Mouse (Mus musculus): ENCODE results near the gene Rln3. TPM values are rescaled to one million over a fixed set of nuclear protein-coding genes. Genes with fewer than 3 reads are reported as not detected.

Rln3 gene
- polyA plus RNA-seq, 1 experiment from 2014 or later, result not detected

DNA sequence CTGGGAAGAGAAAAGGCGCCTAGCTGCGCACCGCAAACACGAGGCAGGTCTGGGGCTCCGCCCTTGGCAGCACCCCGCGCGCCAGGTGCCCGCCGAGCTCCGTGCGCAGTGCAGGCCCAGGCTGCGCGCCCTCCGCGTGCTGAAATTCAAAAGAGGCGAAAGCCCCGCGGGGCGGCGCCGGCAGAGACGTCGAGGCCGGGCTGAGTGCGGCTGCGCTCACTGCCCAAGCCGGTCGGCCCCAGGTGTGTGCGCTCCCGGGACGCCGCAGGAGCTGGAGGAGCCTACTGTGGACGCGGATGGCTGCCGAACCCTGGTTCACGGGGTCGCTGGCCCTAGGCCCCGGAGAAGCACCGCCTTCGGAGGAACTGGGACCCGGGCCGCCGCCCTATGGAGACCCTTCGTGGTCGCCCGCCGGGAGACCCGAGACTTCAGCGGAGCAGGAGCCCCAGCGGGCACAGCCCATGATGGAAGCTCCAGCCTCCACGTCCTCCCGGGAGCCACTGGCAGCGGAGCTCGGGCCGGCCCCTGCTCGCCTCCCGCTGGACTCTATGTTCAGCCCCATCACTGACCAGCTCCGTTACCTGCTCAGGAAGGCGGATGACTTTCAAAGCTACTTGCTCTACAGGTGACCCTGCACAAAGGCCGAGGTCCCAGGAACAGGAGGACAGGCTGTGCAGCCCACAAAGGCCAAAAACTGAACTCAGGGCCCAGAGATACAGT lies 43.4 kb downstream of the Rln3 start, which contains the start of gene 1700067K01Rik:
Gene 1700067K01Rik, plus strand, starts transcription at position 222 of the 720 bp plus-strand sequence.
- Histone ChIP-seq H3K4me1 (ENCODE audit: control insufficient read depth, insufficient read depth, low read length) (peaks cover 21% of the 10 kb centered on the region), H3K4me2 (peak within 1 kb of the TSS; percentile 47), H3K9ac (ENCODE audit: low read depth, low read length) (0 out of 2 replicates have a peak within 1 kb of the TSS, but pooled peaks have one; percentile 24), H3K27me3 (ENCODE audit: control insufficient read depth, insufficient read depth, low read length) (peaks cover 10% of the 10 kb centered on the region), H3K4me3 (ENCODE audit: low read depth, low read length) (peak within 1 kb of the TSS; percentile 15), H3K36me3 (ENCODE audit: control insufficient read depth, insufficient read depth, low read length) (no peaks in the 10 kb centered on the region), H3K9me3 (replicated peaks; ENCODE audit: control insufficient read depth, low read length) (no peaks in the 10 kb centered on the region), H3K27ac (ENCODE audit: low read depth, low read length) (no peak within 1 kb of the TSS)
- WGBS (ENCODE audit: insufficient replicate concordance), result 32% methylated on average over 58 of the region's 61 CpGs
- no peak for ATAC-seq (replicated peaks; ENCODE audit: insufficient number of reproducible peaks, low FRiP score, low TSS enrichment)

DNA sequence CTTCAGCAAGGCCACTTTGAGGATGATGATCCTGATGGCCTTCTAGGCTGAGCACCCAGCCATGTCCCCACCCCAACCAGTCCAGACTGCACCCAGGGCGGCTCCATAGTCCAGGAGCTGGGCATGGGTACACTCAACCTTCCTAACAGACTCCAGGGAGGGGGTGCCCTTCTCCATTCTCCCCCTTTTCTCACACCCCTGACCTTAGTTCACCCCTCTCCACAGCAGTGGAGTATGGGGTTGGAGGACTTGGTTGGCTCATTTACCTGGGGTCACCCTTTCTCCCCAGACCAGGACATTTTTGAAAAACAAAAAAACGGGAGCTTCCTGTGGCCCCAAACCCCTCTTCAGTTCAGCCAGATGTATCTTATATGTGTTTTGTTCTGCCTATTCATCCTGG lies 45.0 kb downstream of the Rln3 start:
- Histone ChIP-seq H3K9me3 (replicated peaks; ENCODE audit: control insufficient read depth, low read length) (no peaks in the 10 kb centered on the region), H3K4me1 (ENCODE audit: control insufficient read depth, insufficient read depth, low read length) (peaks cover 27% of the 10 kb centered on the region), H3K9ac (ENCODE audit: low read depth, low read length) (no peak overlapping the region), H3K27me3 (ENCODE audit: control insufficient read depth, insufficient read depth, low read length) (peaks cover 10% of the 10 kb centered on the region), H3K4me3 (ENCODE audit: low read depth, low read length) (0 out of 2 replicates have a peak overlapping the region, but pooled peaks have one; percentile 3), H3K36me3 (ENCODE audit: control insufficient read depth, insufficient read depth, low read length) (peaks cover 4% of the 10 kb centered on the region), H3K4me2 (no peak overlapping the region; the same call in 1 of the 2 replicates), H3K27ac (ENCODE audit: low read depth, low read length) (no peak overlapping the region)
- 91% methylated on average over 2 of the region's 2 CpGs for WGBS (ENCODE audit: insufficient replicate concordance)
- ATAC-seq (replicated peaks; ENCODE audit: insufficient number of reproducible peaks, low FRiP score, low TSS enrichment), result no peak

DNA sequence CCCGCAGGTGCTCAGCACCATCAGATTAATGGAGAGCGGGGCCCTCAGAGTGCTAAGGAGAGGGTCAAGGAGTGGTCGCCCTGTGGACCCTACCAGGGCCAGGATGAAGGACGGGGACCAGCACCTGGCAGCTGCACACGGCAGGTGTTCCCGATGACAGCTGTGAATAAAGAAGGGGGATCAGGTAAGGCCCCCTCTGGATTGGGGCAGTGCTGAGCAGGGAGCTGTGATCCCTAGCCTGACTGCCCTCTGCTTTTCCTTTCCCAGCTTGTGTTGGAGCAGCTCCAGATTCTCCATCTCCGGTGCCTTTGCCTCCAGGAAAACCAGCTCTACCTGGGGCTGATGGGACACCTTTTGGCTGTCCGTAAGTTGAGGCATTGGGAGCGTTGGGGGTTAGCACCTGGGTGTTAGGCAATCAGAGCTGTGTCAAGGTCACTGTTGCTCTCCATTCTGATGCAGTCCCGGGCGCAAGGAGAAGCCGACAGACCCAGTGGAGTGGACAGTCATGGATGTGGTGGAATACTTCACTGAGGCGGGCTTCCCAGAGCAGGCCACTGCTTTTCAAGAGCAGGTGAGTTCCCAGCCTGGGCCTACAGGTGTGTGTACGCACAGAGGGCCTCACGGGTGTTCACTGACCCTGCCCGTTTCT lies 45.6 kb downstream of the Rln3 start:
- Histone ChIP-seq H3K4me2 (peak overlapping the region; percentile 93), H3K9ac (ENCODE audit: low read depth, low read length) (peak overlapping the region; percentile 82), H3K27ac (ENCODE audit: low read depth, low read length) (no peak overlapping the region), H3K4me1 (ENCODE audit: control insufficient read depth, insufficient read depth, low read length) (peaks cover 25% of the 10 kb centered on the region), H3K4me3 (ENCODE audit: low read depth, low read length) (peak overlapping the region; percentile 77), H3K9me3 (replicated peaks; ENCODE audit: control insufficient read depth, low read length) (no peaks in the 10 kb centered on the region), H3K27me3 (ENCODE audit: control insufficient read depth, insufficient read depth, low read length) (peaks cover 10% of the 10 kb centered on the region), H3K36me3 (ENCODE audit: control insufficient read depth, insufficient read depth, low read length) (peaks cover 5% of the 10 kb centered on the region)
- WGBS (ENCODE audit: insufficient replicate concordance), result 71% methylated on average over 16 of the region's 16 CpGs
- ATAC-seq (replicated peaks; ENCODE audit: insufficient number of reproducible peaks, low FRiP score, low TSS enrichment), result no peak

DNA sequence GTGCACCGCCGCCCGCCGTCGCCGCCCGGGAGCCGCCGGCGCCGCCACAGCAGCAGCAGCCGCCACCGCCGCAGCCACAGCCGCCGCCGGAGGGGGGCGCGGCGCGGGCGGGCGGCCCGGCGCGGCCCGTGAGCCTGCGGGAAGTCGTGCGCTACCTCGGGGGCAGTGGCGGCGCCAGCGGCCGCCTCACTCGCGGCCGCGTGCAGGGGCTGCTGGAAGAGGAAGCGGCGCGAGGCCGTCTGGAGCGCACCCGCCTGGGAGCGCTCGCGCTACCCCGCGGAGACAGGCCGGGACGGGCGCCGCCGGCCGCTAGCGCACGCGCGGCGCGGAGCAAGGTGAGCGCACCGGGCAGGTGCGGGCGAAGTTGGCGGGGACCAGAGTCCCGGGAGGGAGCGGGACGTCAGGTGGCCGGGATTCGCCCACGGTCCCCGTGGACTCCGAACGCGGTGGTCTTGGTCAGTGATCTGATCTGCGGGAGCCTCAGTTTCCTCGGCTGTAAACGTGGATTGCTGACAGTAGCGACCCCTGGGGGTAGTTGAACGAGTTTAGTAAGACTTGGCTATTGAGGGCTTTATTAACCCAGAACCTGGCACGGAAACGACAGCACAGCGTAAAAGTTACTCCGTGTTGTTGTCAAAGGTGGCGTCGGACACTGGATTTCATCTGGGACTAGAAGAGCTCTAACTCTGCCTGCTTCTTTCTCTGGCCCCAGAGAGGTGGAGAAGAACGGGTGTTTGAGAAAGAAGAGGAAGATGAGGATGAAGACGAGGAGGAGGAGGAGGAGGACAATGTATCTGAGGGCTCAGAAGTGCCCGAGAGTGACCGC lies 46.4 kb downstream of the Rln3 start:
- Histone ChIP-seq H3K36me3 (ENCODE audit: control insufficient read depth, insufficient read depth, low read length) (peaks cover 5% of the 10 kb centered on the region), H3K4me1 (ENCODE audit: control insufficient read depth, insufficient read depth, low read length) (peaks cover 23% of the 10 kb centered on the region), H3K4me2 (peak overlapping the region; percentile 93), H3K27me3 (ENCODE audit: control insufficient read depth, insufficient read depth, low read length) (peaks cover 10% of the 10 kb centered on the region), H3K9me3 (replicated peaks; ENCODE audit: control insufficient read depth, low read length) (no peaks in the 10 kb centered on the region), H3K9ac (ENCODE audit: low read depth, low read length) (peak overlapping the region; percentile 82), H3K4me3 (ENCODE audit: low read depth, low read length) (peak overlapping the region; percentile 77), H3K27ac (ENCODE audit: low read depth, low read length) (peak overlapping the region; percentile 76)
- ATAC-seq (replicated peaks; ENCODE audit: insufficient number of reproducible peaks, low FRiP score, low TSS enrichment), result no peak
- WGBS (ENCODE audit: insufficient replicate concordance), result under 1% methylated on average over 72 of the region's 92 CpGs

DNA sequence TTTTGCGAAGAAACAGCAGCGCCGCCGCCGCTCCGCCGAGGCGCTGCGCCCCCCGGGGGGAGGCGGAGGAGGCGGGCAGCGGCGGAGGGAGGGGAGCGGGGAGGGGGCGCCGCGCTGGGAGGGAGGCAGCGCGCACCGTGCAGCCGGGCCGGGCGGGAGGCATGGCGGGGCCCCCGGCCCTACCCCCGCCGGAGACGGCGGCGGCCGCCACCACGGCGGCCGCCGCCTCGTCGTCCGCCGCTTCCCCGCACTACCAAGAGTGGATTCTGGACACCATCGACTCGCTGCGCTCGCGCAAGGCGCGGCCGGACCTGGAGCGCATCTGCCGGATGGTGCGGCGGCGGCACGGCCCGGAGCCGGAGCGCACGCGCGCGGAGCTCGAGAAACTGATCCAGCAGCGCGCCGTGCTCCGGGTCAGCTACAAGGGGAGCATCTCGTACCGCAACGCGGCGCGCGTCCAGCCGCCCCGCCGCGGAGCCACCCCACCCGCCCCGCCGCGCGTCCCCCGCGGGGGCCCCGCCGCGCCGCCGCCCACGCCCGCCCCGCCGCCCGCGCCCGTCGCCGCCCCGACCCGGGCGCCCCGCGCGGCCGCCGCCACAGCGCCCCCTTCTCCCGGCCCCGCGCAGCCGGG lies 47.2 kb downstream of the Rln3 start, which contains the start of gene Samd1:
Gene Samd1, plus strand, starts transcription at position 162 of the 631 bp plus-strand sequence.
- Histone ChIP-seq H3K9ac (ENCODE audit: low read depth, low read length) (peak within 1 kb of the TSS; percentile 90), H3K4me1 (ENCODE audit: control insufficient read depth, insufficient read depth, low read length) (peaks cover 21% of the 10 kb centered on the region), H3K36me3 (ENCODE audit: control insufficient read depth, insufficient read depth, low read length) (peaks cover 5% of the 10 kb centered on the region), H3K4me3 (ENCODE audit: low read depth, low read length) (peak within 1 kb of the TSS; percentile 83), H3K4me2 (peak within 1 kb of the TSS; percentile 93), H3K9me3 (replicated peaks; ENCODE audit: control insufficient read depth, low read length) (no peaks in the 10 kb centered on the region), H3K27me3 (ENCODE audit: control insufficient read depth, insufficient read depth, low read length) (peaks cover 10% of the 10 kb centered on the region), H3K27ac (ENCODE audit: low read depth, low read length) (peak within 1 kb of the TSS; percentile 97)
- WGBS (ENCODE audit: insufficient replicate concordance), result under 1% methylated on average over 54 of the region's 112 CpGs
- no peak for ATAC-seq (replicated peaks; ENCODE audit: insufficient number of reproducible peaks, low FRiP score, low TSS enrichment)

DNA sequence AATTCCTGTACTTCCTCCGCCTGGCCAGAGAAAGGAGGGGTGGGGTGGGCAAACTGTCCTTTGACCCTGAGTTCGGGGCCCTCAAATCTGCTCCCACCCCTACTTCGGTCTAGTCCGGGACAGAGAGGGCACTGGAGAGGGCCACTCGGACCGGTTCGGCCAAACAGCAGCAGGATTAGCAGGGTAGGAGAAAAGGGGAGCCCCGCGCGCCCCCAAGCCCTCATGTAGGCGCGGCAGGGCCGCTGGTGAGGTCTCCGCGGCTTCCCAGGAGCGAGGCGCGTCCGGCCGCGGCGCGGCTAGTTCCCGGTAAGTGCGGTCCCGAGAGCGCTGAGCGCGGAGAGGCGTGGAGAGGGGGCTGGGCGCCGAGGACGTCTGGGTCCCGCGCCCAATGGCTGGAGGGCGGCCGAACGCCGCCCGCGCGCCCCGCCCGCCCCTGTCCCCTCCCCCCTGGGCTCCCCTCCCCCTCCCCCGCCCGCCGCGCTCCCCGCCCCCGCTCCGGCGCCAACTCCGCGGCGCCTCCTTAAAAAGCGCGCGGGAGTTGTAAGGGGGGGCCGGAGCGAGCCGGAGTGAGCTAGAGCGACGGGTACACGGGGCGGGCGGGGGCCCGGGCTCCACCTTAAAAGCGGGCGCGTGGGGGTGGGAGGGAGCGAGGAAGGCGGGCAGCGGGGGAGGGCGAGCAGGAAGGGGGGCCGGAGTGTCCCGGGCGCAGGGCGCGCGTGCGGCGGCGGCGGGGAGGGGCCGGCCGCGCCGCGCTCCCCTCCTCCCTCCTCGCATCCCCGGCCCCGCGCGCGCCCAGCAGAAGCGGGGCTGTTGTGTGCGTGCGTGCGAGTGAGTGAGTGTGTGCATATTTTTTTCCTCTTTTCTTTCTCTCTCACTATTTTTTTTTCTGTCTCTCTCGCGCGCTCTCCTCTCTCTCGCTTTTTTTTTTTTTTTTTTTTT lies 48.0 kb downstream of the Rln3 start:
- Histone ChIP-seq H3K27ac (ENCODE audit: low read depth, low read length) (peak overlapping the region; percentile 97), H3K27me3 (ENCODE audit: control insufficient read depth, insufficient read depth, low read length) (peaks cover 9% of the 10 kb centered on the region), H3K9ac (ENCODE audit: low read depth, low read length) (peak overlapping the region; percentile 90), H3K4me2 (peak overlapping the region; percentile 93), H3K36me3 (ENCODE audit: control insufficient read depth, insufficient read depth, low read length) (peaks cover 5% of the 10 kb centered on the region), H3K9me3 (replicated peaks; ENCODE audit: control insufficient read depth, low read length) (no peaks in the 10 kb centered on the region), H3K4me3 (ENCODE audit: low read depth, low read length) (peak overlapping the region; percentile 83), H3K4me1 (ENCODE audit: control insufficient read depth, insufficient read depth, low read length) (peaks cover 21% of the 10 kb centered on the region)
- ATAC-seq (replicated peaks; ENCODE audit: insufficient number of reproducible peaks, low FRiP score, low TSS enrichment), result peak; percentile 81
- 1% methylated on average over 45 of the region's 103 CpGs for WGBS (ENCODE audit: insufficient replicate concordance)

DNA sequence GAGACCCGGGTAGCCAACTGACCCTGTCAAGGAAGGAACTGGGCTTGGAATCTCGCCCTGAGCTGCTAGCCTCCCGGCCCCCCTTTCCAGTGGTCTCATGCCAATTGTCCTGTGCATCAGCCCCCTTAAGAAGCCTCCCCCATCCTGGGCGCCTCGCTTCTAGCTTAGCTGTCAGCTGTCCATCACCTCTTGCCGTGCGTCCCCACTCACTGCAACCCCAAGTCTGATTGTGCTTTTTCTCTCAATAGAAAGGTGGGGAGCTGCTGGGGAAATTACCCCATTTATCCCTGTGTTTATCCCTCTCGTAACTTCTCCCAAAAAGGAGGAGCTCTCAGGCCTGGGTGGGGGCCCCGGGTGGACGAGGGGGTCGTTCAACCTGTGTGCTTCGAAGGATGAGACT lies 48.8 kb downstream of the Rln3 start:
- ATAC-seq (replicated peaks; ENCODE audit: insufficient number of reproducible peaks, low FRiP score, low TSS enrichment), result no peak
- Histone ChIP-seq H3K9me3 (replicated peaks; ENCODE audit: control insufficient read depth, low read length) (no peaks in the 10 kb centered on the region), H3K36me3 (ENCODE audit: control insufficient read depth, insufficient read depth, low read length) (peaks cover 10% of the 10 kb centered on the region), H3K27ac (ENCODE audit: low read depth, low read length) (no peak overlapping the region; the same call in 1 of the 2 replicates), H3K27me3 (ENCODE audit: control insufficient read depth, insufficient read depth, low read length) (peaks cover 6% of the 10 kb centered on the region), H3K4me1 (ENCODE audit: control insufficient read depth, insufficient read depth, low read length) (peaks cover 18% of the 10 kb centered on the region), H3K9ac (ENCODE audit: low read depth, low read length) (peak overlapping the region; percentile 90; the same call in 1 of the 2 replicates), H3K4me2 (peak overlapping the region; percentile 93), H3K4me3 (ENCODE audit: low read depth, low read length) (peak overlapping the region; percentile 83)
- 22% methylated on average over 12 of the region's 12 CpGs for WGBS (ENCODE audit: insufficient replicate concordance)

Data from heart, embryonic 11.5 days (tissue).